Mouse (Mus musculus) cortical plate, adult 2 months (tissue): Measurements from ENCODE around the gene Art5. TPM values are rescaled to one million over a fixed set of nuclear protein-coding genes. Genes with fewer than 3 reads are reported as not detected.

Experiments used
- H3K27ac ChIP-seq: fragments of 200-500 bp; 2 replicates; pipeline ENCODE4 v1.5.1; 2012; ENCODE audit warnings: low read length, control low read depth, inconsistent platforms; ENCODE audit not compliant: insufficient read depth
- H3K4me1 ChIP-seq: fragments of 200-500 bp; 2 replicates; pipeline ENCODE4 v1.6.1; 2011; ENCODE audit warnings: low read length; ENCODE audit not compliant: control insufficient read depth, insufficient read depth
- H3K4me3 ChIP-seq: fragments of 200-500 bp; 2 replicates; pipeline ENCODE4 v1.5.1; 2011; ENCODE audit warnings: mild to moderate bottlenecking, low read length, control low read depth; ENCODE audit not compliant: insufficient read depth
- CTCF ChIP-seq: fragments of 200-500 bp; IDR thresholded peaks from 2 replicates; pipeline ENCODE4 v1.5.1; 2011; ENCODE audit warnings: mild to moderate bottlenecking, control low read depth, low read length; ENCODE audit not compliant: insufficient read depth; ENCODE audit errors: extremely low read depth
- POLR2A ChIP-seq: fragments of 200-500 bp; IDR thresholded peaks from 2 replicates; pipeline ENCODE4 v1.6.1; 2011; ENCODE audit warnings: mild to moderate bottlenecking, low read length, control low read depth; ENCODE audit not compliant: insufficient read depth; ENCODE audit errors: extremely low read depth
- polyA plus RNA-seq: library from polyadenylated mRNA; depleted of rRNA; stranded (reverse); fragments of >200 nt; gene quantifications from 2 replicates; pipeline ENCODE4 v1.2.3, GENCODE M21; 2012; rRNA removed

The Art5 gene
- not detected in 2 replicates for polyA plus RNA-seq

- TF ChIP-seq POLR2A, result no peak
- no peak for TF ChIP-seq CTCF
- H3K4me3 ChIP-seq, result no peak within 1 kb of the TSS
- H3K27ac ChIP-seq, result no peak within 1 kb of the TSS
- no peaks in the 10 kb centered on the region for H3K4me1 ChIP-seq
These were observed at the start of gene Art5 for GRCm38 (mm10) chr7:102109171-102109570. TSS of gene Art5 (minus strand) at chr7:102109489.

- H3K27ac ChIP-seq, result no peak overlapping the region
- H3K4me3 ChIP-seq, result no peak overlapping the region
- no peaks in the 10 kb centered on the region for H3K4me1 ChIP-seq
- TF ChIP-seq CTCF (no peak), POLR2A (no peak)
These were observed 44.4 kb upstream of the Art5 start for GRCm38 (mm10) chr7:102153691-102154090.

- Histone ChIP-seq H3K4me3 (no peak overlapping the region), H3K4me1 (no peaks in the 10 kb centered on the region), H3K27ac (no peak overlapping the region)
- TF ChIP-seq POLR2A (no peak), CTCF (no peak)
These were observed 28.6 kb upstream of the Art5 start for GRCm38 (mm10) chr7:102137898-102138297.

GRCm38 (mm10) chr7:102137464-102137863 lies 28.2 kb upstream of the Art5 start:
- Histone ChIP-seq H3K27ac (no peak overlapping the region), H3K4me1 (no peaks in the 10 kb centered on the region), H3K4me3 (no peak overlapping the region)
- TF ChIP-seq CTCF (peak; percentile 35; the same call in 1 of the 2 replicates), POLR2A (no peak)

- Histone ChIP-seq H3K4me3 (no peak overlapping the region), H3K27ac (no peak overlapping the region), H3K4me1 (no peaks in the 10 kb centered on the region)
- no peak for TF ChIP-seq POLR2A
- no peak for TF ChIP-seq CTCF
These were observed 23.1 kb upstream of the Art5 start for GRCm38 (mm10) chr7:102132395-102132794.

GRCm38 (mm10) chr7:102120326-102120725 lies 11.0 kb upstream of the Art5 start:
- TF ChIP-seq CTCF, result no peak
- TF ChIP-seq POLR2A, result no peak
- H3K4me3 ChIP-seq, result no peak overlapping the region
- no peaks in the 10 kb centered on the region for H3K4me1 ChIP-seq
- no peak overlapping the region for H3K27ac ChIP-seq

- H3K4me1 ChIP-seq, result no peaks in the 10 kb centered on the region
- H3K4me3 ChIP-seq, result no peak overlapping the region
- H3K27ac ChIP-seq, result no peak overlapping the region
- TF ChIP-seq POLR2A (no peak), CTCF (no peak)
These were observed 8.1 kb upstream of the Art5 start for GRCm38 (mm10) chr7:102117382-102117781.

- no peaks in the 10 kb centered on the region for H3K4me1 ChIP-seq
- no peak within 1 kb of the TSS for H3K4me3 ChIP-seq
- H3K27ac ChIP-seq, result no peak within 1 kb of the TSS
- TF ChIP-seq POLR2A (no peak), CTCF (no peak)
These were observed 7.5 kb upstream of the Art5 start, which contains the start of gene Chrna10 for GRCm38 (mm10) chr7:102116579-102117331. TSS of gene Chrna10 (minus strand) at chr7:102116828.

GRCm38 (mm10) chr7:102113151-102113729 lies 4.0 kb upstream of the Art5 start:
- Histone ChIP-seq H3K27ac (no peak overlapping the region), H3K4me3 (no peak overlapping the region), H3K4me1 (no peaks in the 10 kb centered on the region)
- TF ChIP-seq POLR2A, result no peak
- TF ChIP-seq CTCF, result no peak

GRCm38 (mm10) chr7:102109746-102110145 lies 457 bp upstream of the Art5 start:
- no peak overlapping the region for H3K4me3 ChIP-seq
- no peak overlapping the region for H3K27ac ChIP-seq
- TF ChIP-seq POLR2A, result no peak
- H3K4me1 ChIP-seq, result no peaks in the 10 kb centered on the region
